Mouse (Mus musculus): ENCODE results near the gene Gtf2e1.

- TF ChIP-seq MAFK (IDR thresholded peaks at IDR 0.05; ENCODE audit: insufficient read depth, low read depth, low read length) (no peak), CHD2 (IDR thresholded peaks at IDR 0.05; ENCODE audit: low read depth, low read length) (no peak)
Measured at GRCm38 (mm10) chr16:37495017-37495416, 44.6 kb downstream of the Gtf2e1 start.

Data from ES-E14 (cell line).